Mouse (Mus musculus): ENCODE results near the gene Camkk1.

The Camkk1 gene

GRCm38 (mm10) chr11:73014831-73015344 is 3.9 kb upstream of the Camkk1 start:
- in situ Hi-C loops (cut with MboI, MseI), result loop anchor here (5.0 to 10.0 kb wide), 2 partner anchors 120 to 272 kb away; partner anchors contain the start of gene Haspin

GRCm38 (mm10) chr11:73015391-73016102 is 3.3 kb upstream of the Camkk1 start:
- in situ Hi-C loops (cut with MboI, MseI), result loop anchor here (10.0 kb wide), 1 partner anchor 119 kb away; the partner anchor contains the start of gene Haspin

- in situ Hi-C loops (cut with MboI, MseI), result loop anchor here (10.0 kb wide), 1 partner anchor 119 kb away; the partner anchor contains the start of gene Haspin
Measured at GRCm38 (mm10) chr11:73016103-73016420, 2.7 kb upstream of the Camkk1 start.

GRCm38 (mm10) chr11:73019147-73019795 is 463 bp downstream of the Camkk1 start:
- in situ Hi-C loops (cut with MboI, MseI), result loop anchor here (10.0 kb wide), 1 partner anchor 116 kb away; the partner anchor contains the start of gene Haspin

GRCm38 (mm10) chr11:73020953-73021800 is 2.4 kb downstream of the Camkk1 start:
- in situ Hi-C loops (cut with MboI, MseI), result no loop called here

- in situ Hi-C loops (cut with MboI, MseI), result no loop called here
Measured at GRCm38 (mm10) chr11:73023099-73023498, 4.3 kb downstream of the Camkk1 start.

GRCm38 (mm10) chr11:73023827-73024226 is 5.0 kb downstream of the Camkk1 start:
- in situ Hi-C loops (cut with MboI, MseI), result no loop called here

- in situ Hi-C loops (cut with MboI, MseI), result no loop called here
Measured at GRCm38 (mm10) chr11:73024236-73024904, 5.6 kb downstream of the Camkk1 start.

GRCm38 (mm10) chr11:73026961-73027360 is 8.2 kb downstream of the Camkk1 start:
- in situ Hi-C loops (cut with MboI, MseI), result no loop called here

- in situ Hi-C loops (cut with MboI, MseI), result no loop called here
Measured at GRCm38 (mm10) chr11:73030821-73031498, 12.2 kb downstream of the Camkk1 start.

GRCm38 (mm10) chr11:73031536-73031935 is 12.7 kb downstream of the Camkk1 start:
- in situ Hi-C loops (cut with MboI, MseI), result no loop called here

GRCm38 (mm10) chr11:73036077-73036476 is 17.3 kb downstream of the Camkk1 start:
- in situ Hi-C loops (cut with MboI, MseI), result no loop called here

GRCm38 (mm10) chr11:73036889-73037288 is 18.1 kb downstream of the Camkk1 start:
- in situ Hi-C loops (cut with MboI, MseI), result no loop called here

- in situ Hi-C loops (cut with MboI, MseI), result no loop called here
Measured at GRCm38 (mm10) chr11:73037691-73038090, 18.9 kb downstream of the Camkk1 start.

- in situ Hi-C loops (cut with MboI, MseI), result no loop called here
Measured at GRCm38 (mm10) chr11:73039102-73039799, 20.4 kb downstream of the Camkk1 start.

GRCm38 (mm10) chr11:73044229-73044755 is 25.5 kb downstream of the Camkk1 start:
- in situ Hi-C loops (cut with MboI, MseI), result no loop called here

GRCm38 (mm10) chr11:73044789-73045188 is 26.0 kb downstream of the Camkk1 start:
- in situ Hi-C loops (cut with MboI, MseI), result no loop called here

GRCm38 (mm10) chr11:73047542-73047996 is 28.8 kb downstream of the Camkk1 start, which contains the start of gene Ncbp3:
Ncbp3 (plus strand) TSS chr11:73047783.
- in situ Hi-C loops (cut with MboI, MseI), result no loop called here

- in situ Hi-C loops (cut with MboI, MseI), result no loop called here
Measured at GRCm38 (mm10) chr11:73048030-73048876, 29.4 kb downstream of the Camkk1 start.
